Mouse (Mus musculus): Measurements from ENCODE around the gene Cfap97d2.

GRCm38 (mm10) chr8:13703756-13704155 lies 1.9 kb upstream of the Cfap97d2 start:
- TF ChIP-seq CTCF (IDR thresholded peaks at IDR 0.05; ENCODE audit: control insufficient read depth, insufficient read depth, low read length) (no peak), POLR2A (IDR thresholded peaks at IDR 0.05; ENCODE audit: borderline replicate concordance, control insufficient read depth, low read depth, low read length) (no peak)
